Mouse (Mus musculus) right cerebral cortex, adult 2 months (tissue): Measurements from ENCODE around the gene Elavl4.

Source experiments
- DNase-seq, 2 experiments: peaks; one replicate each; pipeline ENCODE4 v3.0.0; 2021 to 2022; ENCODE audit warnings: low spot score in 2 of 2

Gene Elavl4

DNA sequence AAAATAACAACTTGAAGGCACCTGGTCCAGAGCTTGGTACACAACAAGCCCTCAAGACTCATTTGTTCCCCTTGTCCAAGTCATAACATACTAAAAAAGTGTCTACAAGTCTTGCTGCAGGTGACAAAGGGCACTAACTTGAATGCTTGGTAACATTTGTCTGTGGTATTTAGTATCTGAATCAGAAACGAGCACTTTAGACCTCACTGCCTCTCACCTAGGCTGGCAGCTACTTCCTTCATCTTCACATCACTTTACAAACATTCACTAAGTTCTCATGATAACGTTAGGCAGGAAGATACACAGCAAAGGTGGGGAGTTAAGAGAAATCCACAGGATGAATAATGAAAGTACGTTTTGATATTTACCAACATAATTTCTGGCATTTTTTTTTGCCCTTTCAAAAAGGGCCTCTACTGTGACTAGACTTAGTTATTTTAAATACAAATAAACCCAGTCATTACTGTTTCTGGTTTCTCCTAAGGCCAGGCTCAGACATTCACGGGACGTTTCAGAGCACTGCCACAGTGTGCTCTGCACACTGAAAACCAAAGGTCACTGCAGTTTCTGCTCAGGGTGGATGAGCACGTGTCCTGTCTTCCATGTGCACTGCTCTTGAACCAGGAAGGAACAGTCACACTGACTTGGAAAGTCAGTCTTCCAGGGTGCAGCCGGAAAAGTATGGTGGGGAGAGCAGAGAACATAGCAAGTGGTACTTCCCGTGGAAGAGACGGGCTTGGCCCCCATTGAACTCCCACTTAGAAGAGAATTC, 84.7 kb downstream of the Elavl4 start:
- no peak for DNase-seq

DNA sequence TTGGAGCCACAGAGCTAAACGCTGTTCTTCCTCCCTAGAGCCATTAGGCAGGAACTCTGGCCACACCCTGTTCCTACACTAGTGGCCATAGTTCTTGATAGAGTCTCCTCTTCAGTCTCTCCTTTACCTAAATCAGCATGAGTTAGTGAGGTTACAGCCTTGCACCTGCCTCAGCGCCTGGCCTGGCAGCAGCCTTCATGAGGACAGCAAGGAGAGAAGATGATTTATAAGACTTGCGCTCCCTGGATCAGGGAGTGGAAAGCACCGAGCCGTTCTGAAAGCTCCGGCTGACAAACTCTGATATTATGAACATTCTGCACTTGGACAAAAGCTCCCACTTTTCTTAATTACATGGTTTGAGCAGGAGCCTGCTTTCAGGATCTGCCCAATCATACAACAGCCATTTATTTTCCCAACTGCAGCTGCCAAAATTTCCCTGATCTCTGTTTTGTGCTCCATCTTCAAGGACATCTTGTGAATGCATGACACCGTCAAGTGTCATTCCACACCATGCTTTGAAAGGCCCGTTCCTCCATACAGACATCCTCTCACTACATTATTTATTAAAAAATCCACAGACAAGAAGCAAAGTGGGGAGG, 87.3 kb downstream of the Elavl4 start:
- DNase-seq, result no peak

DNA sequence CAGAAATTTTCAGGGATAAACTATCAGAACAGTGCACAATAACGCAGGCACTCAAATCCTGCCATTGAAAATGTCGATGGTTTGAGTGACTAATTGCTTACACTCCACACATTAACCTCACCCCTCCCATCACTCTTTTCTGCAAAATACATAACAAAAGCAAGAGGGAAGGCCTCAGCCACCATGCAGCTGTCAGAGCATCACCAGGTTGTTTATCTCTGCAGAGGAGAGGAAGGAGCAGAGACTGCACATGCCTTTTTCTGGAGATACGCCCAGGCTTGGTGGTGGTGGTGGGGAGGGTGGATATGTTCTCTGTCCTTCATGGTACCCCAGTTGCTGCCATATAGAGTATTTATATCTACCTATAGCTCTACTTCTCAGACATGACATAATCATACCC, 94.3 kb downstream of the Elavl4 start:
- no peak for DNase-seq

DNA sequence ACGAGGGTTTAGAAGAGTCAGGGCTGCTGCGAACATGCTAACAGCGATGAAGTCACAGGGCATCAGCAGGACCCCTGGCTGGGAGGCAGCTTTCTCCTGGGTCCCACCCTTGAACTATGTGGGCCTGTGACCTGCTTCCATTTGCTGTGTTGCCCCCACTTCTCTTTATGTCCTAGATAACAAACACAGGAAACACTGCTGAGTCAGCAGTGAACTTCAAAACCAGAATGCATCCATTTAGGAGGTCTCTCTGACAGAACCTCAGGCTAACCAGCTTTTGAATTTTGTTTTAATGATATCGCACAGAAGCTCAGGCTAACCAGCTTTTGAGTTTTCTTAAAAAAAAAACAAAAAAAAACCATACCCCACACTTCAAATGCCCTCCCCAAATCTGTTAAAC, 96.1 kb downstream of the Elavl4 start:
- no peak for DNase-seq

DNA sequence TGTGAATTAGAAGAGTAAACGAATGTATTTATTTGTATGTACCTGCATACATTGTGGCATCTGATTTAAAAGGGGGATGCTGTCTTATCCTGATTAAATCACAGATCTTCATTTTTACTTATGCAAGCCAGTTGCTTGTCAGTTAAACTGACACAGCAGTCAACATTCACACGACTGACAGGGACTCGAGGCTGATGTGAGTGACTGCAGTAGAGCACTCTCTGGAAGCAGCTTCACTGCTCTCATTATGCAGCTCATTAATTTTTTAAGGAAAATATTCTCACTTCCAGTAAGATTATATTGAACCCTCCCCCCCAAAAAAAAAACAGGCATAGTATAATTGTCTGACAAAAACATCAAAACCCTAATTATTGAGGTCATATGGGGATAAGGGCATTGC, 101.7 kb downstream of the Elavl4 start:
- no peak for DNase-seq

DNA sequence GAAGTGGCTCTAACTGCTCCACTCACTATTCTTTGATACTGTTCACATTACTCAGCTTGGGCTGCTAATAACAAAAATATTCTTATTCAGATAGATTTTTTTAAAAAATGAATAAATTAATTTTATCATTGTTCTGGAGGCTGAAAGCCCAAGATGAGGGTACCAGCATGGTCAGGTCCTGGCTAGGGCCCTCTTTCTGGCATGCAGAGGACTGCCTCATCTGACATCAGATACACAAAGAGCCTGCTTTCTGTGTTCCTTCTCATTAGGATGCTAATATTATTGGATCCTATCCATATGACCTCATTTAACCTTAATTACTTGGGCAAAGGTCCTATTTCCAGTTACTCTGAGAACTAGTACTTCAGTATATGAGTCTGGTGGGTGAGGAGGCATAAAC, 108.8 kb downstream of the Elavl4 start:
- no peak for DNase-seq

DNA sequence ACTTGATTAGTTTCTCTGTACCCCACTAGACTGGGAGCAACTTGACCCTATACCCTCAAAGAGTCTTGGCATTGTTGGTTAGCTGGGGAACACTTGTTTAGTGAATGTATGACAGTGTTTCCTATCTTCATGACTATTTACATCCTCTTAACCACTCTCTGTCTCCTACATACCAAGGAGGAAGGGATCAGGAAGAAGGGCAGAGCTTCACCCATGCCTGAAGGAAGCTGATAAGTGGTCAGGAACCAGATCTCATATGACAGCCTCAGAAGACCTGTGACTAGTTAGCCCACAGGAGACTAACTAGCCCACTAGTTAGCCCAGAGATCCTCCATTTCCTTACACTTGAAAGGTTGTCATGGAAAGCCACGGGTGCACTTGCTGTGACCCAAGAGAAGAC, 117.2 kb downstream of the Elavl4 start:
- DNase-seq, result no peak

DNA sequence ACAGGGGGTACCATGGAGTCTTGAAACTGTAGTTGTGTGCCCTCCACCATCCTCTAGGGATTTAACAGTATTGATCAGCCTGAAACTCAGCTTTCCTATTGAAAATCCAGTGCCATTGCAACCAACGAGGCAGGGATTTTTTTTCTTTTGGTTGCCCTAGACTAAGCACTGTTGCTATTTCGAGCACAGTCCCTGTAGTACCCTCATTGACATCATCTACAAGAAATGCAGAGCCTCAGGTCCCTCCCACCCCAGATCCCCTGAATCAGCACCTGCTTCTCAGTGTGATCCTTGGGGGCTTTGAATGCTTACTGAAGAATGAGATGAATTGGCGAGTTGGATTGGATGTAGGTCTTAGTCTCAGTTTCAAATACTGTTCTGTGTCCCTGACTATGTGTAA, 119.4 kb downstream of the Elavl4 start:
- no peak for DNase-seq

DNA sequence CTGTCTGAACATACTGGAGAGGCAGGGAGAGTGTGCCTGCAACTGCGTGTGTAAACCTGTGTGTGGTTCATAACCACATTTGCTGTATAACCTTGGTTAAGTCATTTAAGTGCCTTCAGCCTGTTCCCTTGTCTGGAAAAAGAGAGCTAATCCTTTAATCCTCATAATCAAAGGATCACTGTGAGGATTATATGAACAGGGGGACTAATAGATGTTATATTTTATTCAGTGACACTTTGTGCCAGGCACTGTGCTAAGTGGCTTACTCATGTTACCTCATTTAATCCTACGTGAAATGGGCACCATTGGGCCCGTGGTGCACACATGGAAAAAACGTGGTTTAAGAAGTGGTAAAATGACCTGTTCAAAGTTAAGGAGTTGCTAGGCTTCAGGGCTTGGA, 119.9 kb downstream of the Elavl4 start:
- DNase-seq, result no peak

DNA sequence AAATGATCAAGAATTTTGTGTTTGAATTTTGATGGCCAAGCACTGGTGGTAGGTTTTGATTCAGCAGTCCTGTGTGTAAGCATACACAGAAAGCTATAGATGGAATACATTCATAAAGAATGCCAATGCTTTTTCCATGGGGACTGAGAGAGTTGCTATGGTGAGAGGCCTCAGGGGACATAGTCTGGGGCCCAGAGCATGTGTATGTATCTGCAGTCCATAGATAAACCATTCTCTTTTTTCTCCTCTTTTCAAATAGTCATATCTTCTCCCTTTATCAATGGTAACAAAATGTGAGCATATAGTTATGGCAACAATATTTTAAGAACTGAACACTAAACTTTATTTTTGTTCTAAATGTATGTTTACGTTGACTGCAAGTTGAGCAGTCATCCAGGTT, 122.1 kb downstream of the Elavl4 start:
- no peak for DNase-seq

DNA sequence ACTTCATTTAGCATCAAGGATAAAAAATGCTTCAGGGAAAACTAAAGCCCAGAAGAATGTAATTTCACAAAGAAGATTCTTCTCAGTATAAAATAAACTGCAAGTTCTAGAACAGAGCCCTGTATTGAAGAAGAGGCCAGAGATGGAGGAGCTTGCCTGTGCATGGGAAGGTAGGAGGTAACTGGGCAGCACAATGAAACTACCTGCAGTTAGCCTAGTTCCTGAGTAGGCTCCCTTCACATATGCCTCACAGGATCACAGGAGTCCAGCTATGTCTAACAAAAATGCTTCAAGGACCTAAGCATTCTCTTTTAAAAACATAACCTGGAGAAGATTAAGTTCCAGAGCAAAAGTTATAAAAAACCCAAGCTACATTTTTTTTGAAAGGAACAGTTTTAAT, 122.5 kb downstream of the Elavl4 start:
- no peak for DNase-seq

DNA sequence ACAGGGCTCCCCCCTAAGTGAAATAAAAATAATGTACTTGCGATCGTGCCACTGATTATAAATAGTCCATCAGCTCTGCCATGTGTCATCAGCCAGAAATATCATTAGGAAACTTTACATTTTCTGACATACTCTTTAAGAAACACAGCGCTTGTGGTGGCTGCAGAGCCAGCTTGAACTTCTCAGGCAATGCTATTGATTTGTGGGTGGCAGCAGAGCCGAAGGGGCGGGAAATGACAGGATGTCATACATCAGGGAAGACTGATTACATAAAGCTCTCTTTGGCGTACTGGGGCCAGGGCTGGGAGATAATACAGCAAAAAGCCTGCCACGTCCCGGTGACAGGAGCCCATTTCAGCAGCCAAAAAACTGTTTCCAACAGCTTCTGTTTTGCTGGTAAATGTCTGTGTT, 124.1 kb downstream of the Elavl4 start:
- peak; percentile 49 to 60 for DNase-seq

DNA sequence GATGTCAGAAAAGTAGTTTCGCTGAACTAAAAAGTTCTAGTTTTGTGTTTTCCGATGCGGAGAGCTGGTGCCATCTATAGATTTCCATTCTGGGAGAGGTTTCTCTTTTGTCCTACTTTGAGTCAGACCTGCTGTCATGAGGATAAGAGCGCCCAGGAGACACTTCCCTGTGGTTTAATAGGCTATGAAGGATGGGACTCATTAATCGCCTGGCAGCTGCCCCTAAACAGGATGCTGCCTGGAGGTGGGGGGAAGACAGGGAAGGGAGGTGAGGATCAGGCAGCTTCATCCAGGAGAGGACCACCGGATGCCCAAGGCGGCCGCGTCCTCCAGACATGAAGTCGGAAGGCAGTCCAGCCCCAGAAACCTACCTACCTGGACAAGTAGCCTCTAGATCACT, 126.2 kb downstream of the Elavl4 start:
- no peak for DNase-seq

DNA sequence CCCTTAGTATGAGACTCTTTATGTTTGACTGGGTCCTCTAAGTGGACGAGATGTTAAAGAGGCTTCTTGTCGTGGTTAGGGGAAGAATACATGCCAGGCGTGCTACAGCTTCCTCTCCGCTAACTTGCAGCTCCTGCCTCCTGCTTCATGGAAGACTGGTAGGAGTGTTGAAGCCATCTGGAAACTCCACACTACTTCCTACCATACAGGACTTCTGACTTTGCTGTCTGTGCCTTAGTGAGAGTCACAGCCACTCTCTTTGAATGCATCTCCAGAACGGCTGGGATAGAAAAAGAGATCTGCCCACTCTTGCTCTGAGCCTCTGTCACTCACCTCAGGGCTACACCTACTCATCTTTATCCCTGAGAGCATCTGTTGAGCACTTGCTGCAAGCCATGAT, 132.9 kb downstream of the Elavl4 start:
- peak; percentile 40 to 44 for DNase-seq

DNA sequence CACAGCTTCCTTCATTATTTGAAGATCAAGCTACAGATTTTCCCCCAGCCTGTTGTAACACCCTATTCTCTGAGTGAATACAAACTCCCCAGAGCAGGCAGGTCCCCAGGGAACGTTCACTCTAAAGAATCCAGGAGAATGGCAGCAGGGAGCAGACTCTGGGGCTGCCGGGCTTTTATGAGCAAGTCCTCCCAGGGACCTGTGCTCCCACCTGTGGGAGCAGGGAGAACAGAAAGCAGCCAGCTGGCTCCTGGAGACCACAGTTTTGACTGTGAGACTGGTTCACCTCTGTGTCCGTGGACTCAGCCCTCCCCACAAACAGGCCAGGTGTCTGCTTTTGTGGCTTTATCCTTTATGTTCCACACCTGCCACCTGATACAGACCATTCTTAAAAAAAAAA, 134.2 kb downstream of the Elavl4 start:
- no peak for DNase-seq

DNA sequence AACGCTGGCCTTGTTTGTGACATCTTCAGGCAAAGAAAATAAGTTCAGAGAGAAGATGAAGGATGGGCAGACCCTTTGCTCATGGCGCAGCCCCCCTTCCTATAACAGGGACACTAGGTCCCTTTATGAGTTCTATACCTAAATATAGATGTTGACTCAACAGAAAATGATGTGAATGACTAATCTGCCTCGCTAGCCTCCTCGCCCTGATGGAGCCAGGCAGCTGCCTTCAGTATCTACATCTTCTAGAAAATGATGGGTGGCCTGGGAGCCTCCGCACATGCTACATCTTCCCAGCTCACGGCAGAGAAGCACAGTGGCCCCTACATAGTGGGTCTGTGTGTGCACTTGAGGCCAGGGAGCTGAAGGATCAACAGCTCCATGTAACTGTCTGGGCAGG, 137.2 kb downstream of the Elavl4 start:
- peak in 1 of 2 experiments; percentile 44 for DNase-seq

DNA sequence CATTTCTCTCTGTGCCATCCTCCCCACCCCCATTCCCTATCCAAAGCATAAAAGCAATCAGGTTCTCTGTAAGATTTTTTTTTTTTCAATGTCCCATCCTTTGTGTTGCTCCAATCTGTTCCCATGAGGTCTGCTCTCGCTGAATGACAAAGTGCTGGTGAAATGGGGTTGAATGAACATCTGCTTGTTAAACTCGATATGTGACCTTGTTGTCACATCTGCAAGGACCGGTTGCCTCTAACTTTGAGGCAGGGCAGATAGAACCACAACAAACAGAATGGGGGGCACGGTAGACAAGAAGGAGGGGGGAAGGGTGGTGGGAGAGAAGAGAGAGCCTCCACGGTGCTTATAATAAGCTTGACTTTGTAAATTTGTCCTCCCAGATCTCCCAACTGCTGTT, 138.0 kb downstream of the Elavl4 start:
- no peak for DNase-seq

DNA sequence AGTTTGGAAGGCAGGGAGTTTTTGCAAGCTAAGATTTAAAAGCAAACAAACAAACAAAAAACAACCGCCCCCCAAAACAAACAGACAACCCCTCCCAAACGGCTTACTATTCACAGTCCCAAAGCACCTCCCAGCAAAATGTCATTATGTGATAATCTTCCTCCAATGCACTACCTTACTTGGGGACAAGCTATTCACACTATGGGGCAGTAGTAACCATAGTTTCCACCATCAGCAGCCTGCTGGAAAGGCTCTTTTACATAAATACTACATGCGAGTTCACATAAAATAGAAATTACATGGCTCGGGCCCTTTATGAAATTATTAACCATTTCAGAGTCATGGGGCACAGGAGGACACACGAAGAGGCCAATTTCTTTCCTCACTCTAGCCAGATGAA, 141.5 kb downstream of the Elavl4 start:
- DNase-seq, result no peak

DNA sequence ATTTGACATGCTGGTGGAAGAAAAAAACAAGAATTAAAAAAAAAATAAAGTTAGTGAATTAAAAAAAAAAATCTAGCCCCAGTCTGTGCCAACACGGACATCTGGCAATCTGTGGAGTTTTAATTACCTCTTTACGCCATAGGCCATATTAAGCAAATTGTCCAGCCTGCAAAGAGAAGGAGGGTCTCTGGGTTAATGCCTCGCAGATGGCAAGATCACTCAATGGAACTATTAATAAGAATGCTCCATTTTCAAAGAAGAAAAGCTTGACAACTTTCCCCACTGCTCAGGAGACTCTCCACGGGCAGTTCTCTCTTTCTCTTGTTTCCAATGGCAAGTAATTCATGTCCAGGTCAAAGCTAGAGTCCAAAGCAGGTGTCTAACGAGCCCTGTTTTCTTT, 142.1 kb downstream of the Elavl4 start:
- no peak for DNase-seq

DNA sequence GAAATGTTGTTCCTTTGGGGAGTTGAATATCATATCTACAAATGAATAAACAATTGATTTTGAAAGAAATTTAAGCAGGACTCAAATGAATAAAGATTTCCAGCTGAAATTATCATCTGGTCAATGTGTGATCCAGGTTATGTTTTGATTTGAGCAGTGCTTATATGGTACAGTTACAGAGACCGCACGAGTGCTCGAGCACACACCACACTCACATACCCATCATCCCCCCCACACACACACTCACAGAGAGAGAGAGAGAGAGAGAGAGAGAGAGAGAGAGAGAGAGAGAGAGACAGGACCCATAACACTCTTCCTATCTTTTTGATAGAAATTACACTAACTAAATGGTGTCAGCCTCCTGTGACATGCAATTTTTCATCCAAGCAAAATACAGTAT, 150.0 kb downstream of the Elavl4 start:
- no peak for DNase-seq

DNA sequence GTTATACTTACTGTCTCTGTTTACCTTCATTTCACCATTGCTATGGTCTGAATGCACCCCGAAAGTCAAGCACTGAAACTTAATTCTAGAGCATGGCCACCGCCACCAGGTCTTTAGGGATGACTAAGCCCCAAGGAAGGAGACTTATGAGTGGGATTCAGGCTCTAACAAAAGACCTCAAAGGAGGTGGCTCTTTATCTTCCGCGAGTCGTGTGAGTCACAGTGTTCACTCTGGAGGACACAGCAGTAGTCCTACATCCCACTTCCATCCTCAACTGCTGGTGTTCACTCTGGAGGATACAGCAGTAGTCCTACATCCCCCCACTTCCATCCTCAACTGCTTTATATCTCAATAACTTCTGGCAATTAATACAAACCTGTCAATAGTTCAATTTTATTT, 151.8 kb downstream of the Elavl4 start:
- no peak for DNase-seq

DNA sequence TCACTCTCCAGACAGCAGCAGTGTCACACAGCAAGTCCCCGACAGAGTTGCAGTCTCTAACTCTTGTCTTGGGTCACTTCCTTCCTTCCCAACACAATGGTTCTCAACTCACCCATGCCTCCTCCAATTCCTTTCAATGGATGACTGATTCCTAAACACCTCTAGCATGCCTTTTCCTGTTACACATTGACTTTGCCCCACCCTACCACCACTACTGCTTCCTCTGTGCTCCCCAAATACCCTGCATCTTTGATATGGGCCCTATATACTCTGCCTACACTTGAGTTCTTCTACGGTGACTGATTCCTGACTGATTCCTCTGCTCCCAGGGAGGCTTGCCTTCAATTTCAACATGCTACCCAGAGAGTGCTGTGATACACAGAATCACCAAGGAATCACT, 153.1 kb downstream of the Elavl4 start:
- DNase-seq, result no peak

DNA sequence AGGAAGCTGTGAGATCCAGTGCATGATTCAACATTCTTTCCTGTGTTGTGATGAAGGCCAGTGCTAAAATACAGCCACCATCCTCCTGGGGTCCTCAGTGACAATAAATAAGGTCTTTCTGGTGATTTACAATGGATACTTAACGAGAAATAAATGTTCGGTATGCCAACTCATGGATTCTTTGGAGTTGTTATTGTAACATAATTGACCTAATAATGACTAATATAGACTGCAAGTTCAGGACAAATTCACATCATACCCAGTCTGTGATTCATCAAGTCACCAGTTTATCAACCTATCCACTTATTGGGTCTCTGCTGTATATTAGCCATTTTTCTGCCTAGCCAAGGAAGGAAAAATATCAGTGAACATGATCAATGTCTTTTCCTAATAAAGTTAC, 174.4 kb downstream of the Elavl4 start:
- DNase-seq, result no peak

DNA sequence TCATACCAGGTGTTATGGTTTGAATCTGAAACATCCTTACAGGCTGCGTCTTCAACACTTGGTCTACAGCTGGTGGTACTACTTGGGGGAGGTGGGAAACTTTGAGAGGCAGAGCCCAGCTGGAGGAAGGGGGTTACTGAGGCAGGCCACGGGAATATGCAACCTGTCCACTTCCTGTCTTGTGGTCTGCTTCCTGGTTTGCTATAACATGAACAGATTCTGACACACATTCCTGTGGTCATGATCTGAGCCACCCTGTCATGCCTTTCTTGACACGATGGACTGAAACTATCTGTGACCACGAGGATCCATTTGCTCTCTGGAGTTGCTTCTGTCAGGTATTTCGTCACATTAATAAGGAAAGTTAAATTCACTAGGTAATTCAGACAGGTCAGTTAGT, 179.7 kb downstream of the Elavl4 start:
- DNase-seq, result no peak
